Mouse (Mus musculus) thymus, adult 2 months (tissue): Measurements from ENCODE around the gene Zscan26. TPM values are rescaled to one million over a fixed set of nuclear protein-coding genes. Genes with fewer than 3 reads are reported as not detected.
"Not testable (repeated sequence)": the region's sequence is repeated elsewhere in the genome, so short reads cannot be mapped to it uniquely, and the experiment has no call there.

ENCODE experiments used
- DNase-seq: peaks from one replicate; pipeline ENCODE4 v3.0.0; 2021
- H3K27ac ChIP-seq: fragments of 200-500 bp; 2 replicates; pipeline ENCODE4 v1.5.1; 2012; ENCODE audit warnings: low read length, control low read depth; ENCODE audit not compliant: control insufficient read depth, insufficient read depth
- H3K27me3 ChIP-seq: fragments of 200-500 bp; 2 replicates; pipeline ENCODE4 v1.6.1; 2012; ENCODE audit warnings: mild to moderate bottlenecking, low read length, moderate library complexity, mixed read lengths; ENCODE audit not compliant: control insufficient read depth, insufficient read depth
- H3K36me3 ChIP-seq: fragments of 200-500 bp; 2 replicates; pipeline ENCODE4 v1.6.1; 2012; ENCODE audit warnings: mild to moderate bottlenecking, low read length, moderate library complexity; ENCODE audit not compliant: control insufficient read depth, insufficient read depth
- H3K4me1 ChIP-seq: fragments of 200-500 bp; replicated peaks from 2 replicates; pipeline ENCODE4 v1.6.1; 2012; ENCODE audit warnings: low read length; ENCODE audit not compliant: control insufficient read depth, insufficient read depth
- H3K4me3 ChIP-seq: fragments of 200-500 bp; 2 replicates; pipeline ENCODE4 v1.5.1; 2012; ENCODE audit warnings: mild to moderate bottlenecking, low read length, control low read depth, moderate library complexity; ENCODE audit not compliant: control insufficient read depth, insufficient read depth
- CTCF ChIP-seq: fragments of 200-500 bp; IDR thresholded peaks from 2 replicates; pipeline ENCODE4 v1.5.1; 2012; ENCODE audit warnings: mild to moderate bottlenecking, control low read depth, low read length, moderate library complexity, borderline replicate concordance; ENCODE audit not compliant: control insufficient read depth, poor library complexity, insufficient read depth; ENCODE audit errors: extremely low read depth
- POLR2A ChIP-seq: fragments of 200-500 bp; IDR thresholded peaks from 2 replicates; pipeline ENCODE4 v1.6.1; 2012; ENCODE audit warnings: mild to moderate bottlenecking, low read length, control low read depth, moderate library complexity; ENCODE audit not compliant: control insufficient read depth, poor library complexity, insufficient read depth; ENCODE audit errors: extremely low read depth
- WGBS: fragments of 180-500 bp; shearing (Covaris S2); methylation state at CpG from one replicate; pipeline ENCODE4 v1.1.7; 2018; 5-methylcytosine and 5-hydroxymethylcytosine counted together
- polyA plus RNA-seq: library from polyadenylated mRNA; depleted of rRNA; stranded (reverse); fragments of >200 nt; gene quantifications from 2 replicates; pipeline ENCODE4 v1.2.3, GENCODE M21; 2012

The Zscan26 gene
- polyA plus RNA-seq, 1 experiment: 11.3 TPM

DNA sequence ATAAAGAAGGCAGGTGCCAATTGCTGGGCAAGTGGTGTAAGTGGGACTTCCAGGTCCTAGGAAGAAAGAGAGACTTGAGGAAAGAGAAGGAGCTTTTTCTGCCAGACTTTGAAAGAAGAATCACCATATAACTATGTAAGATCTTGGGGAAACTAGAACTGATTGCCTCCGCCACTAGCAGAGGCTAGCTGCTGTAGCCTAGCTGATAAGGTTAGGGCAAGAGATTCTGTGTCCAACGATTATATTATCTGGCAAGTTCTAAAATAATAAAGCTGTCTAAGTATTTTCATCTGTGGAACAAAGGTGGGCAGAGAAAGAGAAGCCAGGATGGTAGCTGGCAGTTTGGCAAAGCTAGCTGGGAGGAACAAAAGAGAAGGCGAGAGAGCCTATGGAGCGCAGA, 18.9 kb upstream of the Zscan26 start:
- Histone ChIP-seq H3K4me1 (peaks cover 3% of the 10 kb centered on the region; the same call in 1 of the 2 replicates), H3K36me3 (no peaks in the 10 kb centered on the region), H3K4me3 (no peak overlapping the region), H3K27me3 (peaks cover 5% of the 10 kb centered on the region; the same call in 1 of the 2 replicates), H3K27ac (no peak overlapping the region)
- no peak for DNase-seq
- 73% methylated on average over 4 of the region's 4 CpGs for WGBS
- TF ChIP-seq CTCF (no peak), POLR2A (no peak)

DNA sequence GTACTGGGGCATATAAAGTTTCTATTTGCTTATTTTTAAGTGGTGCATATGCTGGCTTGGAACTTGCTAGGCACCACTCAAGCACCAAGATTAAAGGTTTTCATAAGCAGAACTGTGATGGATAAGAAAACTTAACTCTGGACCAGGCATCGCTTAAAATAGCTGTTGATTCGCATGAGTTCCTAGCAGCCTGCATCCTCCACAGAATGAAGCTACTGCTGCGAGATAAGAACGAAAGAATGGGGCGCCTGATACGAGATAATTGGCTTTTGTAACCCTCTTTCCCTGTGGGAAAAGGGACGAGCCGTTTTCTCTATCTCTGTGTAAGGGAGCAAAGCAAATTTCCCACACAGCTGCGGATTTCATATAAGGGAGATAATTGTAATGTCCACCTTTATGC, 15.6 kb upstream of the Zscan26 start:
- Histone ChIP-seq H3K4me3 (no peak overlapping the region), H3K27ac (no peak overlapping the region), H3K4me1 (peaks cover 3% of the 10 kb centered on the region; the same call in 1 of the 2 replicates), H3K27me3 (peaks cover 5% of the 10 kb centered on the region; the same call in 1 of the 2 replicates), H3K36me3 (no peaks in the 10 kb centered on the region)
- TF ChIP-seq CTCF (no peak), POLR2A (no peak)
- WGBS: 51% methylated on average over 9 of the region's 9 CpGs
- DNase-seq: no peak

DNA sequence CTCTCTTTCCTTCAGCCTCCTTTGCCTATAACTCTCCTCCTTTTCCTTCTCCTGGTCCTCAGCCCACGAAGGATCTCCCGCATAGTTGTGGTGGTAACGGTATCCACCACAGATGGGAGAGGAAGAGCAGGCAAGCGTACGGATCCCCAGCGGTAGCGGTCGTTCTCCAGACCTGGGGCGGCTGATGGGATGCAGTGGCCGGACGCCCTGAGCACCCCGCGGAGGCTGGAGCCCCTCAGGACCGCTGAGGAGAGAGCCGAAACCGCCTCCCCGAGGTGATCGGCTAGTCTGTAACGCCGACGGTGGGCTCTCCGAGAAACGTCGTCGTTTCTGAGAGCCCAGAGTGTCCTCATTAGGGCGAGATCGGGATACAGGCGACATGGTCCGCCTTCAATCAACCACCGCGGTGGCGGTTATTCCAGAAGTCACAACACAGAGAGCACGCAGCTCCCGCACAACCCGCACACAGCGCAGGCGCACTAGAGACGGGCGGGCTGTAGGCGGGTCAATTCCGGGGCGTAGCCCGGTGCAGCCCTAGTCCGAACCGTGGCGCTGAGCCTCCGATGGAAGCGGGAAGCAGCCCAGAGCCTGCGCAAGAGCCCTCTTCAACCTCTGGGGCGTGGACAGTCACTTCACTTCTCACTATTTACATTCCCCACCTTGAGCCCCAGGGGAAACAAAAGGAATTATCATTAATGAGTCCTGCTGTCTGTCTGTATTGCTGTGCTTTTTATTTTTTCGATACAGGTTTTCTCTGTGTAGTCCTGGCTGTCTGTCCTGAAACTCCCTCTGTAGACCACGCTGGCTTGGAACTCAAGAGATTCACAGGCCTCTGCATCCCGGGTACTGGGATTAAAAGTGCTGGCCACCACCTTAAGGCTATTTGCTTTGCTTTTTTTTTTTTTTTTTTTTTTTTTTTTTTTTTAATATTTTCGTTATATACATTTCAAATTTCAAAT, 14.8 kb upstream of the Zscan26 start, which contains the start of gene Nkapl:
Gene Nkapl, minus strand, starts transcription at position 449 of the 959 bp plus-strand sequence.
- Histone ChIP-seq H3K4me1 (peaks cover 3% of the 10 kb centered on the region; the same call in 1 of the 2 replicates), H3K4me3 (peak within 1 kb of the TSS; percentile 49), H3K27me3 (peaks cover 5% of the 10 kb centered on the region; the same call in 1 of the 2 replicates), H3K36me3 (no peaks in the 10 kb centered on the region), H3K27ac (no peak within 1 kb of the TSS)
- TF ChIP-seq CTCF: no peak
- no peak for TF ChIP-seq POLR2A
- DNase-seq: peak; percentile 31
- WGBS: 1% methylated on average over 54 of the region's 54 CpGs

DNA sequence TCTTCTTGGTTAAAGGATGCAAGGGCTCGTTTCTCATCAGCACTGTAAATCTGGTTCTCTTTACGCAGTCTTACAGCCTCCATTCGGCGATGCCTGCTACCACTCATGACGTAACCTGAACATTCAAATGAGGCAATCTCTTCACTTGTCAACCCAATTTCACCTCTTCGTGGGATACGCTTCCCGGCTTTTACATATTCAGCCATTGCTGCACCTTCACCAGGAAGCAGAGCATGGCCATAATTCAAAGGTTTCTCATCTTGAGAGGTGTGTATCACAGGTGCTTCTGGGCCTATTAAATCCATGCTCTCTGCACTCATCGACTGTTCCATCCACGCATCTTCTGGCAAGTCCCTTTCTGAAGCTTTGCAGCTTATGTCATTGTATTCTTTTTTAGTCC, 13.8 kb upstream of the Zscan26 start:
- DNase-seq: no peak
- Histone ChIP-seq H3K4me1 (peaks cover 3% of the 10 kb centered on the region; the same call in 1 of the 2 replicates), H3K27ac (no peak overlapping the region), H3K36me3 (no peaks in the 10 kb centered on the region), H3K27me3 (peaks cover 5% of the 10 kb centered on the region; the same call in 1 of the 2 replicates), H3K4me3 (no peak overlapping the region)
- TF ChIP-seq CTCF (no peak), POLR2A (no peak)
- 90% methylated on average over 10 of the region's 10 CpGs for WGBS

DNA sequence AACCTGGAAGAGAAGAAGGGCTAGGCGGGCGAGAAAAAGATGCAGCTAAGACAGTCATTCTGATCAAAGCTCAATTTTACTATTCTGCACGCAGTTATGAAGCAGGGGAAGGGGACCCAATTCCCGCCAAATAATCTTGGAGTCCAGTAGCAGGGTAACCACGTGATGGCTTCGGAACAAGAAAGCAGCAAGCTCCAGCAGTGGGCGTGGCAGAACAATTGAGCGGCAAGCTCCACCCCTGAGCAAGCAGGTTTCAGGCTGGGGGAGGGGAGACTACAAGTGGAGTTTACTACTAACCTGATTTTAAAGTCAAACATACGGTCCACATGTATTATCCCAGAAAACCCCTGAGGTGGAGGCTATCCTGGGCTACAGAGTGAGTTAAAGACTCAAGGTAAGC, 9.0 kb upstream of the Zscan26 start:
- not testable (repeated sequence) for H3K36me3 ChIP-seq, H3K4me1 ChIP-seq, DNase-seq, H3K27ac ChIP-seq, H3K27me3 ChIP-seq, H3K4me3 ChIP-seq
- 76% methylated on average over 9 of the region's 9 CpGs for WGBS

DNA sequence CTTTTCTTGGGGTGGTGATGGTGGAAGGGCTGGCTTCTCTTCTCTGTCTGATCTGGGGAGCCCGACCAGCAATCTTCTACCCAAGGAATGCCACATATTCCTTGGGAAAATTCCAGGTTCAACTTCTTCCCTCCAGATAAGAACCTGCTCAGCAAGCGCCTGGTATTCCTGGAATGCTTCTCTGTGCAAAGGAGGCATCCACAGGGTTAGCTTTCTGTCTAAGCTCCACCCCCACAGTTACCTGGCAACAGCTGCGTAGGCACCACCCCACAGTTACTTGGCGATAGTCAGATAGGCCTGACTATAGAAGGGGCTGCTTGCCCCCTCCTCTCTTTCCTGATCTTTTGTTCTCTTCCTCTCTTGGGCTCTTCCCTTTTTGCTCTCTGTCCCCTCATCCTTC, 2.8 kb upstream of the Zscan26 start:
- Histone ChIP-seq H3K27me3 (no peaks in the 10 kb centered on the region), H3K4me3 (no peak overlapping the region), H3K27ac (no peak overlapping the region), H3K4me1 (no peaks in the 10 kb centered on the region), H3K36me3 (no peaks in the 10 kb centered on the region)
- WGBS: 68% methylated on average over 4 of the region's 4 CpGs
- DNase-seq: no peak
- TF ChIP-seq POLR2A: no peak
- no peak for TF ChIP-seq CTCF
